Mouse (Mus musculus) G1E (cell line): Measurements from ENCODE around the gene Zdhhc23.

Experiments
- CTCF ChIP-seq: IDR thresholded peaks from 2 replicates; pipeline ENCODE4 v1.5.1; 2012; ENCODE audit warnings: low read depth, low read length, inconsistent platforms, mixed read lengths
- GATA1 ChIP-seq: IDR thresholded peaks from 2 replicates; pipeline ENCODE4 v1.6.1; 2012; ENCODE audit warnings: borderline replicate concordance, low read length, inconsistent platforms, mixed read lengths
- TAL1 ChIP-seq: conservative IDR thresholded peaks from 2 replicates; pipeline ENCODE4 v1.6.1; 2012; ENCODE audit warnings: low read depth, low read length, inconsistent platforms, mixed read lengths

GRCm38 (mm10) chr16:43940846-43941245 lies 38.7 kb downstream of the Zdhhc23 start:
- TF ChIP-seq GATA1 = no peak
- no peak for TF ChIP-seq CTCF
- TF ChIP-seq TAL1 = no peak
